Mouse (Mus musculus) A20 (cell line): ENCODE results near the gene Fam228b.
"Not testable (repeated sequence)": the region's sequence is repeated elsewhere in the genome, so short reads cannot be mapped to it uniquely, and the experiment has no call there.

ENCODE experiments used
- DNase-seq: peaks from one replicate; pipeline ENCODE4 v3.0.0-alpha.2; 2011; ENCODE audit warnings: low read depth, low spot score

Fam228b gene

GRCm38 (mm10) chr12:4768492-4769332 lies at the start of gene Fam228b, which contains the start of gene Pfn4:
Gene Fam228b (minus strand): TSS chr12:4769267.
Gene Pfn4 (plus strand): TSS chr12:4769022.
- DNase-seq = no peak

GRCm38 (mm10) chr12:4817361-4818101 lies 48.5 kb upstream of the Fam228b start, which contains the start of gene Sf3b6:
Gene Sf3b6 (plus strand): TSS chr12:4817544.
- DNase-seq = peak; percentile 98

- DNase-seq = no peak
These were observed 47.8 kb upstream of the Fam228b start for GRCm38 (mm10) chr12:4816680-4817360.

- DNase-seq = no peak
These were observed 44.6 kb upstream of the Fam228b start for GRCm38 (mm10) chr12:4813636-4814035.

- DNase-seq = no peak
These were observed 42.6 kb upstream of the Fam228b start for GRCm38 (mm10) chr12:4811705-4812104.

- no peak for DNase-seq
These were observed 42.0 kb upstream of the Fam228b start for GRCm38 (mm10) chr12:4811036-4811435.

- DNase-seq = not testable (repeated sequence)
These were observed 28.4 kb upstream of the Fam228b start for GRCm38 (mm10) chr12:4797471-4797870.

- DNase-seq = peak; percentile 41
These were observed 24.7 kb upstream of the Fam228b start for GRCm38 (mm10) chr12:4793718-4794117.

GRCm38 (mm10) chr12:4788128-4788527 lies 19.1 kb upstream of the Fam228b start:
- DNase-seq = not testable (repeated sequence)

- peak; percentile 57 for DNase-seq
These were observed 15.4 kb upstream of the Fam228b start for GRCm38 (mm10) chr12:4784466-4784865.

GRCm38 (mm10) chr12:4783598-4783997 lies 14.5 kb upstream of the Fam228b start:
- peak; percentile 70 for DNase-seq

- DNase-seq = not testable (repeated sequence)
These were observed 12.8 kb upstream of the Fam228b start for GRCm38 (mm10) chr12:4781725-4782404.

GRCm38 (mm10) chr12:4781270-4781669 lies 12.2 kb upstream of the Fam228b start:
- no peak for DNase-seq

GRCm38 (mm10) chr12:4780245-4780644 lies 11.2 kb upstream of the Fam228b start:
- no peak for DNase-seq

GRCm38 (mm10) chr12:4777734-4778133 lies 8.7 kb upstream of the Fam228b start:
- no peak for DNase-seq

GRCm38 (mm10) chr12:4775588-4775949 lies 6.5 kb upstream of the Fam228b start:
- no peak for DNase-seq

- DNase-seq = no peak
These were observed 6.0 kb upstream of the Fam228b start for GRCm38 (mm10) chr12:4774895-4775587.

GRCm38 (mm10) chr12:4769333-4769723 lies 261 bp upstream of the Fam228b start:
- DNase-seq = no peak

GRCm38 (mm10) chr12:4757060-4757459 lies 12.0 kb downstream of the Fam228b start:
- no peak for DNase-seq

- not testable (repeated sequence) for DNase-seq
These were observed 14.6 kb downstream of the Fam228b start for GRCm38 (mm10) chr12:4754451-4754850.

GRCm38 (mm10) chr12:4744486-4744885 lies 24.6 kb downstream of the Fam228b start:
- DNase-seq = no peak
